Mouse (Mus musculus) left cerebral cortex, postnatal 25 days (tissue): Measurements from ENCODE around the gene Gm49450. TPM values are rescaled to one million over a fixed set of nuclear protein-coding genes. Genes with fewer than 3 reads are reported as not detected.

ENCODE experiments used
- total RNA-seq, 2 experiments: library from RNA; stranded (reverse); gene quantifications; 2 replicates each; pipeline ENCODE4 v1.2.3; 2021

Gm49450 gene
- total RNA-seq, 2 experiments from 2014 or later, result not detected

Other genes with a start within 250 kb of the Gm49450 start
- 10 to 100 TPM in 1 of 2 experiments, 1 to 10 TPM in 1; 9.8 to 11.4 TPM for gene Ccdc65, start 245.3 kb downstream of the Gm49450 start, total RNA-seq
- gene Fkbp11, start 225.4 kb downstream of the Gm49450 start, total RNA-seq, result 1 to 10 TPM; 1.4 to 2.3 TPM
- gene Arf3, start 190.3 kb downstream of the Gm49450 start, total RNA-seq, result 100 to 1,000 TPM; 767 to 776 TPM
- gene Wnt10b, start 175.4 kb downstream of the Gm49450 start, total RNA-seq, result under 1 TPM; 0.37 to 0.62 TPM
- not detected for gene Wnt1, start 163.7 kb downstream of the Gm49450 start, total RNA-seq
- gene Ddn, start 144.1 kb downstream of the Gm49450 start, total RNA-seq, result 100 to 1,000 TPM; 829 to 842 TPM
- 10 to 100 TPM; 44.1 to 55.6 TPM for gene Prkag1, start 122.0 kb downstream of the Gm49450 start, total RNA-seq
- gene Kmt2d, start 82.3 kb downstream of the Gm49450 start, total RNA-seq, result 10 to 100 TPM; 78.0 to 80.2 TPM
- 10 to 100 TPM in 1 of 2 experiments, 1 to 10 TPM in 1; 8.2 to 11.6 TPM for gene Rhebl1, start 59.0 kb downstream of the Gm49450 start, total RNA-seq
- gene Dhh, start 55.0 kb downstream of the Gm49450 start, total RNA-seq, result under 1 TPM; 0.37 to 0.41 TPM
- gene Lmbr1l, start 35.3 kb downstream of the Gm49450 start, total RNA-seq, result 10 to 100 TPM; 13.8 to 18.4 TPM
- 100 to 1,000 TPM; 541 to 580 TPM for gene Tuba1b, start 19.0 kb downstream of the Gm49450 start, total RNA-seq
- gene Tuba1a, start 152 bp upstream of the Gm49450 start, total RNA-seq, result 1,000 to 10,000 TPM; 1,095 to 1,137 TPM
- gene Tuba1c, start 76.3 kb upstream of the Gm49450 start, total RNA-seq, result 10 to 100 TPM; 71.0 to 80.5 TPM
- 1 to 10 TPM; 1.4 to 1.6 TPM for gene Prph, start 101.6 kb upstream of the Gm49450 start, total RNA-seq
- under 1 TPM; 0.69 TPM for gene Troap, start 121.0 kb upstream of the Gm49450 start, total RNA-seq
- not detected for gene C1ql4, start 134.3 kb upstream of the Gm49450 start, total RNA-seq
- gene Dnajc22, start 139.6 kb upstream of the Gm49450 start, total RNA-seq, result under 1 TPM in 1 of 2 experiments, not detected in 1; 0.30 TPM
- 10 to 100 TPM; 36.2 to 37.0 TPM for gene Spats2, start 172.4 kb upstream of the Gm49450 start, total RNA-seq